Mouse (Mus musculus): Measurements from ENCODE around the gene Cplx1. TPM values are rescaled to one million over a fixed set of nuclear protein-coding genes. Genes with fewer than 3 reads are reported as not detected.

Cplx1 gene
- polyA plus RNA-seq, 1 experiment from 2014 or later: 11.7 TPM

DNA sequence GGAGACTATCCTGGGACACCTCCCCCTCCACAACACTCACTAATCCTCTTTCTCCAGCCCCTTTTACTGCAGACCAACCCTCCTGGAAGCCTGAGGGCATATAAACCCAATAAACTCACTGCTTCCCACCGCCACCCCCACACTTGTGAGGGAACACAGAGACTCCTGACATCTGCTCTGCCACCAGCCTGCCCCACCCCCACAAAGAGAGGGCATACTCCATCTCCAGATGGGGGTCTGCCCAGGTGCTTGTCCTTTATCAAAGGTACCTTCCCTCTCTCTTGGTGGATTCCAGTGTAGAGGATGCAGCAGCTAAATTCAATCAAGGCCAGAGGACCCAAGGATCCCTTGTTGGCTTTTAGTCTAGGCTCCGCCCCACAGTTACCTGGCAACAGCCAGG, 28.8 kb downstream of the Cplx1 start:
- Histone ChIP-seq H3K27ac (replicated peaks; ENCODE audit: low read depth, low read length) (no peak overlapping the region), H3K4me1 (ENCODE audit: control insufficient read depth, insufficient read depth, low read length) (no peaks in the 10 kb centered on the region), H3K4me2 (ENCODE audit: low read depth, low read length) (no peak overlapping the region), H3K9ac (ENCODE audit: low read depth, low read length) (no peak overlapping the region), H3K4me3 (ENCODE audit: low read depth, low read length) (no peak overlapping the region), H3K27me3 (replicated peaks; ENCODE audit: control insufficient read depth, insufficient read depth, low read length) (no peaks in the 10 kb centered on the region), H3K36me3 (ENCODE audit: control insufficient read depth, insufficient read depth, low read length) (no peaks in the 10 kb centered on the region), H3K9me3 (ENCODE audit: control insufficient read depth, low read length) (no peaks in the 10 kb centered on the region)
- ATAC-seq (ENCODE audit: low read depth) (no peak), DNase-seq (ENCODE audit: low spot score) (no peak)
- WGBS: 64% methylated on average over 2 of the region's 2 CpGs

DNA sequence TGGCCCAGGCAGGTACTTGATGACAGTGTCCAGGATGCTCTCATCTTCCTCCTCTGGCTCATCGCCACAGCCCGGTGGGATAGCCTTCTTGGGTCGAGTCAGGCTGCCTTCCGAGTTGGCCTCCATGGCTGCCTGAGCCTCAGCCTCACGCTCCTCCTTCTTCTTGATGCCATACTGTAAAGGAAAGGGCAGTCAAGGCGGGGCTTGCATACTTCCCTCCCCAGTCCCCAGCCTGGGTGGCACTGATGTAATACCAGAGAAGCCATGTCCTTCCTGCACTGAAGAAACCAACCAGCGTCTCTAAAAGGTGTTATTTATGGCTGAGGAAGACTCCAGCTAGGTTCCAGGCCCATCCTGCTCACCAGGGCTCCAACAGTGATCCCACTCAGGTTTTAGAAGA, 29.7 kb downstream of the Cplx1 start:
- Histone ChIP-seq H3K36me3 (ENCODE audit: control insufficient read depth, insufficient read depth, low read length) (no peaks in the 10 kb centered on the region), H3K9me3 (ENCODE audit: control insufficient read depth, low read length) (no peaks in the 10 kb centered on the region), H3K4me2 (ENCODE audit: low read depth, low read length) (no peak overlapping the region), H3K27ac (replicated peaks; ENCODE audit: low read depth, low read length) (no peak overlapping the region), H3K9ac (ENCODE audit: low read depth, low read length) (no peak overlapping the region), H3K4me1 (ENCODE audit: control insufficient read depth, insufficient read depth, low read length) (no peaks in the 10 kb centered on the region), H3K27me3 (replicated peaks; ENCODE audit: control insufficient read depth, insufficient read depth, low read length) (no peaks in the 10 kb centered on the region), H3K4me3 (ENCODE audit: low read depth, low read length) (no peak overlapping the region)
- DNase-seq (ENCODE audit: low spot score) (no peak), ATAC-seq (ENCODE audit: low read depth) (no peak)
- WGBS: 76% methylated on average over 7 of the region's 7 CpGs

- no peaks in the 10 kb centered on the region for H3K9me3 ChIP-seq (ENCODE audit: control insufficient read depth, low read length)
- H3K27ac ChIP-seq (replicated peaks; ENCODE audit: low read depth, low read length): no peak overlapping the region
- no peaks in the 10 kb centered on the region for H3K27me3 ChIP-seq (replicated peaks; ENCODE audit: control insufficient read depth, insufficient read depth, low read length)
- no peaks in the 10 kb centered on the region for H3K36me3 ChIP-seq (ENCODE audit: control insufficient read depth, insufficient read depth, low read length)
- WGBS: 77% methylated on average over 5 of the region's 5 CpGs
- ATAC-seq (ENCODE audit: low read depth) (no peak), DNase-seq (ENCODE audit: low spot score) (no peak)
- no peaks in the 10 kb centered on the region for H3K4me1 ChIP-seq (ENCODE audit: control insufficient read depth, insufficient read depth, low read length)
- no peak overlapping the region for H3K4me2 ChIP-seq (ENCODE audit: low read depth, low read length)
- H3K9ac ChIP-seq (ENCODE audit: low read depth, low read length): no peak overlapping the region
- no peak overlapping the region for H3K4me3 ChIP-seq (ENCODE audit: low read depth, low read length)
Observed at GRCm38 (mm10) chr5:108518951-108519350, 30.9 kb downstream of the Cplx1 start.

GRCm38 (mm10) chr5:108518106-108518885, 31.5 kb downstream of the Cplx1 start:
- Histone ChIP-seq H3K9me3 (ENCODE audit: control insufficient read depth, low read length) (no peaks in the 10 kb centered on the region), H3K4me3 (ENCODE audit: low read depth, low read length) (no peak overlapping the region), H3K9ac (ENCODE audit: low read depth, low read length) (no peak overlapping the region), H3K27ac (replicated peaks; ENCODE audit: low read depth, low read length) (no peak overlapping the region), H3K27me3 (replicated peaks; ENCODE audit: control insufficient read depth, insufficient read depth, low read length) (no peaks in the 10 kb centered on the region), H3K36me3 (ENCODE audit: control insufficient read depth, insufficient read depth, low read length) (no peaks in the 10 kb centered on the region), H3K4me2 (ENCODE audit: low read depth, low read length) (no peak overlapping the region), H3K4me1 (ENCODE audit: control insufficient read depth, insufficient read depth, low read length) (no peaks in the 10 kb centered on the region)
- 82% methylated on average over 9 of the region's 9 CpGs for WGBS
- no peak for ATAC-seq (ENCODE audit: low read depth)
- no peak for DNase-seq (ENCODE audit: low spot score)

DNA sequence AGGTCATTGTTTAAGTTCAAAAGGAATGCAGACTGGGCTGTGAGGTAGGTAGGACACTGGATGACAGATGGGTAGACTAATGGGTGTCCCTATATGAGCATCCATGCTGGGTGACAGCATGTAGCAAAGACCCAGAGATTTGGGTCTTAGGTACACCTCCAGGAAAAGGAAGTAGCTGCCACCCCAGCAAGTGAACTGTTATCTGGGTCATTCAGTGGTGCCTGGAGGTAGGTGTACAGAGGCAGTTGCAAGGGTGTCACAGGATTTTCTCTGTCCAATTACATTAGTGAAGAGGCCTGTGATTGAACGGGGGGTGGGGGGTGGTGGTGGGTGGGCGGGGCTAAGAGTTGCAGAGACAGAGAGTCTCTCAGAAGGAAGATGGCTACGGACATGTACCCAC, 33.2 kb downstream of the Cplx1 start:
- H3K9ac ChIP-seq (ENCODE audit: low read depth, low read length): no peak overlapping the region
- H3K36me3 ChIP-seq (ENCODE audit: control insufficient read depth, insufficient read depth, low read length): no peaks in the 10 kb centered on the region
- no peak overlapping the region for H3K4me3 ChIP-seq (ENCODE audit: low read depth, low read length)
- DNase-seq (ENCODE audit: low spot score) (no peak), ATAC-seq (ENCODE audit: low read depth) (no peak)
- H3K4me1 ChIP-seq (ENCODE audit: control insufficient read depth, insufficient read depth, low read length): no peaks in the 10 kb centered on the region
- WGBS: 90% methylated on average over 3 of the region's 3 CpGs
- H3K27me3 ChIP-seq (replicated peaks; ENCODE audit: control insufficient read depth, insufficient read depth, low read length): no peaks in the 10 kb centered on the region
- H3K27ac ChIP-seq (replicated peaks; ENCODE audit: low read depth, low read length): no peak overlapping the region
- no peaks in the 10 kb centered on the region for H3K9me3 ChIP-seq (ENCODE audit: control insufficient read depth, low read length)
- H3K4me2 ChIP-seq (ENCODE audit: low read depth, low read length): no peak overlapping the region

DNA sequence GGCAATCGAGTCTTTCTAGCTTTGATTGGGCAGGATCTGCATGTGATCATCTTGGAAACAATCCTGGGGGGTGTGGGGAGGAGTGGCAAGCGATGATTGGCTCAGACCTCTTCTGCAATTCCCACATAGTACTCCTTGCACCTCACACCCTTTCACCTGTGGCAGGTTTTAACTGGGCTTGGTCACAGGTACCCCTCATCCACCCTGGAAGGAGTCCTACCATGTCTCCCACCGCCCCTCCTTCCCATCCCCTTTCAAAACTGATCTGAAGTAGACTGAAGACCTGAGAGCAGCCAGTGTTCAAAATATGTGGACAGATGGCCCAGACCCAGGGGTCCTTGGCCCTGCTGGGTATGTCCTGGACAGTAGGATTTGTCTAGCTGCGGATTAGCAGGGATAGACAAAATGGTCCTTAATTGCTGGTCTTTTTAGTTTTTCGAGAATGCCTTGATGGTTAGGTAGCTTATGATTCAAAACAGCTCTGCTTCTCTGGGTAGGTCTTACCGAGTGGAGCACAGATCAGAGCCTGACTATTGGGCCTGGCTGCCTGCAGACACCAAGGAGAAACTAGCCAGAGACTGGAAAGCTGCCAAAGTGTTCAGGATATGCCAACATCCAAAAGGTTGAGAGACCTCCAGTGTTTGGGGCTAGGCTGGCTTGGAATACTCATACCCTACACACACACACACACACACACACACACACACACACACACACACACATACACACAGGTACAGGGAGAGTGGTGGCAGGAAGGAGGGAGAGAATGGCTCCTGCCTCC, 34.1 kb downstream of the Cplx1 start:
- H3K36me3 ChIP-seq (ENCODE audit: control insufficient read depth, insufficient read depth, low read length): no peaks in the 10 kb centered on the region

DNA sequence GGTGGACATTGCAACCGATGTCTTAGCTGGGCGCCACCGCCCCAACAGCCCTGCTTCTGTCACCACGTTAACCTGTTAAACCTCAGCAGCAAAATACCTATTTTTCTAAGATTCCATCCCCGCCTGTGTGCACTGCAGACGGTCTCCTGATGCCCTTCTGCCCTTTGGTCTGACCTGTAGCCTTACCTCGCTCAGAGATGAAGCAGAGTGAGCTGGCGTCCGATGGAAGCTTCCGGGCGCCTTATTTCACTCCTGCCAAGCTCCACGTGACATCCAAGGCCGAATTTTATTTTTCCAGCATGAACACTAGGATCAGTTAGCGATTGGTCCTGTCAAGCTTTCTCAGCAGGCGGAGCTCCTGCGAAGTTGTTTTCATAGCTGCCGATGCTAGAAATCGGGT, 47.5 kb downstream of the Cplx1 start:
- 89% methylated on average over 18 of the region's 18 CpGs for WGBS

More for the DNA sequence above, 34.1 kb downstream of the Cplx1 start:
- no peak overlapping the region for H3K9ac ChIP-seq (ENCODE audit: low read depth, low read length)
- H3K4me3 ChIP-seq (ENCODE audit: low read depth, low read length): no peak overlapping the region
- DNase-seq (ENCODE audit: low spot score) (no peak), ATAC-seq (ENCODE audit: low read depth) (no peak)
- H3K4me2 ChIP-seq (ENCODE audit: low read depth, low read length): no peak overlapping the region
- no peaks in the 10 kb centered on the region for H3K27me3 ChIP-seq (replicated peaks; ENCODE audit: control insufficient read depth, insufficient read depth, low read length)
- H3K27ac ChIP-seq (replicated peaks; ENCODE audit: low read depth, low read length): no peak overlapping the region
- H3K4me1 ChIP-seq (ENCODE audit: control insufficient read depth, insufficient read depth, low read length): no peaks in the 10 kb centered on the region
- 67% methylated on average over 6 of the region's 6 CpGs for WGBS
- H3K9me3 ChIP-seq (ENCODE audit: control insufficient read depth, low read length): no peaks in the 10 kb centered on the region

DNA sequence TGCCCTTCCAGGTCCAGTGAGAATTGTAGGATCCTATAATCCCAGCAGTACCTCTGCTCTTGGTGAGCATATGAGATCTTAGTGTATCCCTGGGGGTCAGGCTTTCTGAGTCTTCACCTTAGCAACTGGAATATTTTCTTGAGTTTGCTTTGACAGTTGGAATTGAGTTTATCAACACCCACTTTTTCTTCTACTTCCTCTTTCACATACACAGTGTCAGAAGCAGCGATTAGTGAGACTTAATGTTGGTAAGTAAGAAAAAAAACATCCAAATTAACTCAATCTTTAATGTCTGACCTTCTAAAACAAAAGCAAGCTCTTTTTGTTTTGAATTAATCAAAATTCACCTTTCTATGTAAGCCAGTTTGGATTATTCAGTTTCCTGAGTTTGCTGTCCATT, 48.3 kb downstream of the Cplx1 start:
- Histone ChIP-seq H3K9me3 (ENCODE audit: control insufficient read depth, low read length) (no peaks in the 10 kb centered on the region), H3K27ac (replicated peaks; ENCODE audit: low read depth, low read length) (no peak overlapping the region), H3K4me2 (ENCODE audit: low read depth, low read length) (no peak overlapping the region), H3K27me3 (replicated peaks; ENCODE audit: control insufficient read depth, insufficient read depth, low read length) (no peaks in the 10 kb centered on the region), H3K9ac (ENCODE audit: low read depth, low read length) (no peak overlapping the region), H3K36me3 (ENCODE audit: control insufficient read depth, insufficient read depth, low read length) (peaks cover 93% of the 10 kb centered on the region), H3K4me1 (ENCODE audit: control insufficient read depth, insufficient read depth, low read length) (no peaks in the 10 kb centered on the region), H3K4me3 (ENCODE audit: low read depth, low read length) (no peak overlapping the region)
- no peak for DNase-seq (ENCODE audit: low spot score)
- no peak for ATAC-seq (ENCODE audit: low read depth)
- WGBS: 96% methylated on average over 1 of the region's 1 CpGs

More for the DNA sequence above, 47.5 kb downstream of the Cplx1 start:
- ATAC-seq (ENCODE audit: low read depth) (no peak), DNase-seq (ENCODE audit: low spot score) (no peak)
- H3K4me3 ChIP-seq (ENCODE audit: low read depth, low read length): no peak overlapping the region
- H3K27me3 ChIP-seq (replicated peaks; ENCODE audit: control insufficient read depth, insufficient read depth, low read length): no peaks in the 10 kb centered on the region
- no peak overlapping the region for H3K9ac ChIP-seq (ENCODE audit: low read depth, low read length)
- H3K9me3 ChIP-seq (ENCODE audit: control insufficient read depth, low read length): no peaks in the 10 kb centered on the region
- no peak overlapping the region for H3K4me2 ChIP-seq (ENCODE audit: low read depth, low read length)
- no peak overlapping the region for H3K27ac ChIP-seq (replicated peaks; ENCODE audit: low read depth, low read length)
- no peaks in the 10 kb centered on the region for H3K4me1 ChIP-seq (ENCODE audit: control insufficient read depth, insufficient read depth, low read length)
- peaks cover 88% of the 10 kb centered on the region for H3K36me3 ChIP-seq (ENCODE audit: control insufficient read depth, insufficient read depth, low read length)
